Mouse (Mus musculus): Measurements from ENCODE around the gene Selenos.

Selenos gene

GRCm38 (mm10) chr7:66120702-66121396 is 41.4 kb downstream of the Selenos start:
- no peak for DNase-seq

- peak in 1 of 2 experiments; percentile 50 for DNase-seq
These were observed 45.1 kb downstream of the Selenos start for GRCm38 (mm10) chr7:66124551-66124968.

- DNase-seq: peak; percentile 40 to 47
These were observed 45.9 kb downstream of the Selenos start for GRCm38 (mm10) chr7:66125368-66125767.

- DNase-seq: no peak
These were observed 48.6 kb downstream of the Selenos start for GRCm38 (mm10) chr7:66127951-66128645.

- no peak for DNase-seq
These were observed 49.4 kb downstream of the Selenos start for GRCm38 (mm10) chr7:66128857-66129256.

- DNase-seq: no peak
These were observed 50.8 kb downstream of the Selenos start for GRCm38 (mm10) chr7:66130296-66130695.

- DNase-seq: peak; percentile 62 to 65
These were observed 52.5 kb downstream of the Selenos start for GRCm38 (mm10) chr7:66131776-66132421.

- no peak for DNase-seq
These were observed 54.7 kb downstream of the Selenos start for GRCm38 (mm10) chr7:66134154-66134553.

- DNase-seq: no peak
These were observed 56.2 kb downstream of the Selenos start for GRCm38 (mm10) chr7:66135644-66136043.

- no peak for DNase-seq
These were observed 56.7 kb downstream of the Selenos start for GRCm38 (mm10) chr7:66136187-66136586.

- DNase-seq: no peak
These were observed 57.9 kb downstream of the Selenos start for GRCm38 (mm10) chr7:66137309-66137708.

GRCm38 (mm10) chr7:66138301-66138700 is 58.9 kb downstream of the Selenos start:
- DNase-seq: peak; percentile 62 to 87

GRCm38 (mm10) chr7:66138878-66139277 is 59.4 kb downstream of the Selenos start:
- no peak for DNase-seq
